Mouse (Mus musculus) fat pad, adult 2 months (tissue): Measurements from ENCODE around the gene A730061H03Rik.

Experiments used
- DNase-seq: peaks from one replicate; pipeline ENCODE4 v3.0.0-alpha.2; 2011; ENCODE audit warnings: low read depth, low spot score; ENCODE audit errors: extremely low read depth

A730061H03Rik gene

GRCm38 (mm10) chr14:55551794-55552193 is 8.4 kb downstream of the A730061H03Rik start:
- DNase-seq = no peak

GRCm38 (mm10) chr14:55551347-55551746 is 8.9 kb downstream of the A730061H03Rik start:
- DNase-seq = no peak

DNA sequence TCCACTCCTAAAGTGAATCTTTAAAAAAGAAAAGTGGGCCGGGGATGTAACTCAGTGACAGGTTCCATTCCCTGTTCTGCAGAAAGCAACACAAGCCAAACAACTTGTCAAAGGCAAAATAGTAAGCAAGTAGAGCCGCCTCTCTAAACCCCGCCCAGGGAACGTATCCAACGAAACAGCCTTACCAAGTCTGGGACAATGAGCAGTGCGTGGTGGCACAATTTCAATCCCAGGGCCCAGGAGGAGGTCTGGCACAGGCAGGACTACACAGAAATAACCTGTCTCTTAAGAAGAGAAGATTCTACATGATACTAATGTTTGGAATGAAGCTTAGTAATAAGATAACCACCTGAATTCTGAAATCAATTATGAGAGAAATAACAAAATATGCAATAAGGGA is 10.0 kb downstream of the A730061H03Rik start:
- no peak for DNase-seq

- no peak for DNase-seq
Measured at GRCm38 (mm10) chr14:55544334-55544733, 15.9 kb downstream of the A730061H03Rik start.

DNA sequence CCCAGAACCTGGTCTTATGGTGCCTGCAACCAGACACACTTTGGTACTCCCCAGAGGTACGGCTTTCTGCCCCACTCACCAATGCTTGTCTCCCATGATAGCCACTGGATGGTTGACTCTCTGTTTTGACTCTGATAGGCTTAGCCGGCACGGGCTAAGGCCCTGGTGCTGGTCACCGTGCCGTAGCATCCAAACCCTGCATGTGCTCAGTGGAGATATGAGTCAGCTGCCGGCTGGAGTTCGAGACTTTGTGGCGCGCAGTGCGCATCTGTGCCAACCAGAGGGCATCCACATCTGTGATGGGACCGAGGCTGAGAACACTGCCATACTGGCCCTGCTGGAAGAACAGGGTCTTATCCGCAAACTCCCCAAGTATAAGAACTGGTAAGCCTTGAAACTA is 17.9 kb downstream of the A730061H03Rik start:
- no peak for DNase-seq

- DNase-seq = no peak
Measured at GRCm38 (mm10) chr14:55540787-55541321, 19.4 kb downstream of the A730061H03Rik start.

DNA sequence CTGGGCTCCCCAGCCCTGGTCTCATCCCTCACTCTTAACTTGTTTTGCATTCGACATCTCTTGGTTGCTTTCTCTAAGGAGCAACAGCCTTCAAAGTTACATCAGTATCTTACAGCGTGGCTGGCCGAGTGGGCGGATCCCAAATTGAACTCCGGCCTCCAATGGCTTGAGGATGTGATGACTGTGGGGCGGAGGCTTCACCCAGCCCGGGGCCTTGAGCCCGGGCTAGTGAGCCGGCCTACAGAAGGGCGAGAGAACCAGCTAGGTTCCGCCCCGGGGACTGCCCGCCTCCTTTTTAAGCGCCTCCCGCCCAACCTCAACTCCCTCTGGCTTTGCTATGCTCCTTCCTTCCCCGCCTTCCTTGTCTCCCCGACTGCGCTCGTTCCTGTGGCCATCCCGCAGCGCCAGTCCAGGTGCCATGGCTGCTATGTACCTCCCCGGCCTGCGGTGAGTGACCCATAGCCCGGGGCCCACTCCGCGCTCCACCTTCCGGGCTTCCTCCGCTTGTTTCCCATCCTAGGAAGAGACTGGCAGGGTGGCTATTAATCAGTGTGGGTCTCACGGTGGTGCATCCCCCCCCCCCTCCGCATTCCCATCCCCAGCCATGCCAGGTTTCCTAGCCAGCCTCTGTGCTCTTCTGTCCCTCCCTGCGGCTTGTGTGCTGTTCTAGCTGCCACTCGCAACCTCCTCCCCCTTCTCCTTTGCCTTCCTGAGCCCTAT is 20.0 kb downstream of the A730061H03Rik start, which contains the start of gene Pck2:
Pck2 (plus strand) TSS at position 200 of the 720 bp plus-strand sequence.
- no peak for DNase-seq

DNA sequence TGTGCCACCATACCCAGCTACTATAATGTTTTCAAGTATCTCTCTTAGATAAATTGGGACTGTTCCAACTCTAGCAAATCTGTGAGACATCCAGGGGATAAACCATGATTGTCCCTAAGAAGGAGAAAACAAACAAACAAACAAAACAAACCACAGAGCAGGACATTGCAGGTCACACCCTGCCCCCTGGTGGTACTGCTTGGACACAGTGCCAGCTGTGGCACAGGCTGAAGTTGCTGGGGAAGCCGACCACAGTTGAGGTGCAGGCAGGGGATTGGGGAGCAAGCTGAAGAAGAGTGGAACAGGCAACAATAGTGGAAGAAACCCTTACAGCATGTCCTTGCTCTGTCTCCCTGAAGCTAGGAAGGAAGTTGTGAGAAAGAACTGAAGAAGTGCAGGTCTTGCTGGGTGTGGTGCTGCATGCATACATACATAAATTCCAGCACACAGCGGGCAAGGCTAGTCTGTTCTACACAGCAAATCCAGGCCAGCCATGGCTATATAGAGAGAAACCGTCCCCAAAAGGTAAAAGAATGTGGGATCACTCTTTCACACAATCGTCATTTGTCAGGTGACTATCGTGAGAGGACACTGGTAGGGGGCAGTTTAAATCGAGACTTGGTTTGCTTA is 24.0 kb downstream of the A730061H03Rik start:
- no peak for DNase-seq

DNA sequence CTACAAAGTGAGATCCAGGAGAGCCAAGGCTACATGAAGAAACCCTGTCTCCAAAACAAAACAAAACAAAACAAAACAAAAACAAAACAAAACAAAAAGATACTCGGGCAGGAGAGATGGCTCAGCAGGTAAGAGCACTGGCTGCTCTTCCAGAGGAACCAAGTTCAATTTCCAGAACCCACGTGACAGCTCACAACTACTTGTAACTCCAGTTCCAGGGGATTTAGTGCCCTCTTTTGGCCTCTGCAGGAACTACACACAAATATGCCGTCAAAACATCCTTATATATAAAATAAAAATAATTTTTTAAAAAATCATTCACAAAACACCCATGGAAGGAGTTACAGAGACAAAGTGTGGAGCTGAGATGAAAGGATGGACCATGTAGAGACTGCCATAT is 32.3 kb downstream of the A730061H03Rik start:
- DNase-seq = peak; percentile 7

DNA sequence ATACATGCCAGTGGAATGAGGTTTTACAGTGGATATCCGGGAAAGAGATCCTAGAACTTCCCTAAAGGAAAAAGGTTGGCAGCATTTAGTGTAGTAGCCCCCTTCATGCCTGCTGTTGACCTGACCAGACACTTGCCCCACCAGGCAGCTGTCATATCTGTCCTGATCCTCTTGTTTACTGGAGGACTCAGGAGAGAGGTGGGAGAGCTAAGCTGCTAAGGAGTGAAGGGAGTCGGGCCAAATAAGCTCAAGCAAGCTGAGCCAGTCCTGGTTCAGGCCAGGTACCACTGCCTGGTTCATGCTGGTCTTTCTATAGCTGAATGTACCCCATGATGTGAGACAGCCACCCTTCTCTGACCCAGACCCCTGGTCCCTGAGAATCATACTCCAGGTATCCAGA is 33.5 kb downstream of the A730061H03Rik start:
- DNase-seq = no peak

- DNase-seq = no peak
Measured at GRCm38 (mm10) chr14:55524785-55525184, 35.4 kb downstream of the A730061H03Rik start, which contains the start of gene Nrl. Gene Nrl (minus strand): TSS chr14:55524981.

DNA sequence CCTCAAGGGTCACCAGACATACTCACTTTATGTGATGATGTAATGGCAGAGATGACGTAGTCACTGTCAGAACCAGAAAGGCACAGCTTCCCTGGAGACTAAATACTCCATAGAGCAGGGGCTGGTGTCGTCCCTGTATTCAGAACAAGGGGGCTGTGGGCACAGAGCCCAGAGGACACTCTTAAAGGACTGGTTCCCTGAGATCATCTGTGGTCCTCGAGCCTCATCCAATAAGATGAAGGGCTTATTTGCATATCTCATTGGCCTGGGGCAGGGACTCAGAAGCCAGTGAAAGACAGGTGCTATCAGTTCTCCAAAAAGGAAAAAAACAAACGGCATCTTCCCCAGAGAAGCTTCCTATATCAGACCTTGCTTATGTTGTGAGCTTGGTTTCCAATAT is 36.1 kb downstream of the A730061H03Rik start:
- no peak for DNase-seq

GRCm38 (mm10) chr14:55520451-55521361 is 39.5 kb downstream of the A730061H03Rik start:
- DNase-seq = no peak

GRCm38 (mm10) chr14:55519604-55520003 is 40.6 kb downstream of the A730061H03Rik start:
- DNase-seq = no peak

DNA sequence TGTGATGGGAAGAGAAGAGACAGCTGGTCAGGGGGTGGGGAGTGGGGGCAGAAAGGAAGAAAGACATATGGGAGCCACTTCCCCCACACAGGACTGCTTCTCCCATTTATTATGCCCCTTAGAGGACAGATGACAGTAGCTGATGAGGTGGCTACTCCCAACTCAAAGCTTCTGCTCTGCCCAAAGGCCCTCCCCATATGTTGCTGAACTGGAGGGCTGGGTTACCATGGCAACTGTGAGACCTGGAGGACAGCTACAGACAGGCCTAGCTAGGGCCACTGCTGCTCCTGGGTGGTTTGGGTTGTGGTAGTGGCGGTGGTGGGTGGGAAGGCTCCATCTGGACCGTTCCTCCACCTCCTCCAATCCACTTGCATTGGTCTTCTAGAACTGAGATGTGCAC is 41.3 kb downstream of the A730061H03Rik start:
- DNase-seq = no peak

- no peak for DNase-seq
Measured at GRCm38 (mm10) chr14:55515846-55516245, 44.4 kb downstream of the A730061H03Rik start.

GRCm38 (mm10) chr14:55513927-55514326 is 46.3 kb downstream of the A730061H03Rik start:
- DNase-seq = no peak

- DNase-seq = no peak
Measured at GRCm38 (mm10) chr14:55511037-55511436, 49.2 kb downstream of the A730061H03Rik start.

DNA sequence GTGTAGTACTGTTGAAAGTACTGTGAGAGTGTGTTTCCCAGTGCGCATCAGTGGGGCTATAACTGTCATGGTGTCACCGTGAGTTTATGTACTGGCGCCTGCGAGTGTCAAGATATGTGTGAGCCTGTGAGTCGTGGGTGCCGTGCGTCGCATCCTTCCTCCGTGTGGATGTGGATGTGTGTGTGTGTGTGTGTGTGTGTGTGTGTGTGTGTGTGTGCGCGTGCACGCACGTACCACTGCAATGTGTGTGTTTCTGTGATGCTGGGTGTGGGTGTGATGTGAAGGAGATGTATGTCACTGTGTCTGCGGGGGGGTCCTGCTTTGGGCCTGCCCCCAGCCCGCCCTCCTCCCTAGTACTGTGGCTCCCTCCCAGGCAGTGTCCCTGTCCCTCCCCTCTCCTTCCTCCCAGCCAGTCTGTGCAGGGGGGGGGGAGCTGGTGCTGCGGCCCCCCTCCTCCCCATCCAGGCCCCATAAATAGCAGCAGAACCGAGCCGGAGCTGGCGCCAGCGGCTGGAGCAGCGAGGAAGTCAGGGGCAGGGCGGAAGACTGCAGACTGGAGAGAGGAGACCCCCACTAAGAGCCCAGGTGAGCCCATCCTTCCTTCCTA is 50.0 kb downstream of the A730061H03Rik start, which contains the start of gene Cpne6:
Cpne6 (plus strand) TSS at position 321 of the 607 bp plus-strand sequence.
- DNase-seq = no peak
